Mouse (Mus musculus) spleen, postnatal 36 days (tissue): ENCODE measurements around the gene Ctsa.
"Not testable (repeated sequence)": the region's sequence is repeated elsewhere in the genome, so short reads cannot be mapped to it uniquely, and the experiment has no call there.

ENCODE experiments used
- DNase-seq, 2 experiments: peaks; one replicate each; pipeline ENCODE4 v3.0.0; 2022; ENCODE audit warnings: low spot score in 2 of 2, mixed read lengths in 1 of 2

The Ctsa gene

DNA sequence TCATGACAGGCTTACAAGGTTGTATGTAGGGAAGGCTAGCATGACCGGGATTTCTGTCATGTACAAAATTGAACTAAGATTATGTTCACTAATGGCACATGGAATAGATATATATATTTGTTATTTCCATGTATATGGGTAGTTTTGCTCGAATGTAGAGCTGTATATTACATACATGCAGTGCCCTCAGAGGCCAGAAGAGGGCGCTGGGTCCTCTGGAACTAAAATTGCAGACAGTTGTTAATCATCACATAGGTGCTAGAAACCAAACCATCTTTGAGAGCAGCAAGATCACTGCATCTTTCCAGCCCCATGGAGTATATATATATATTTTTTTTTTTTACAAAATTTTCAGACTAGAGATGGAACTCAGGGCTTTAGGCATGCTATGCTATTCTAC is 13.1 kb downstream of the Ctsa start:
- no peak for DNase-seq

- peak in 1 of 2 experiments; percentile 36 for DNase-seq
Observed at GRCm38 (mm10) chr2:164850061-164850460, 17.4 kb downstream of the Ctsa start.

DNA sequence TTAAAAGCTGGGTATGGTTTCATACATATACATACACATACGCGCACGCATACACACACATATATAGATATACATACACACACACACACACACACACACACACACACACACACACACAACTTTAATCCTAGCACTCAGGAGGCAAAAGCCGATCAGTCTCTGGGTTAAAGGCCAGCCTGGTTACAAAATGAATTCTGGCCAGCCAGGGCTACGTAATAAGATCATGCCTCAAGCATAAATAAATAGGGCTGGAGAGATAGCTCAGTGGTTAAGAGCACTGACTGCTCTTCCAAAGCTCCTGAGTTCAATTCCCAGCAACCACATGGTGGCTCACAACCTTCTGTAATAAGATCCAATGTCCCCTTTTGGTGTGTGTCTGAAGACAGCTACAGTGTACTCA is 22.9 kb downstream of the Ctsa start:
- DNase-seq: not testable (repeated sequence)

DNA sequence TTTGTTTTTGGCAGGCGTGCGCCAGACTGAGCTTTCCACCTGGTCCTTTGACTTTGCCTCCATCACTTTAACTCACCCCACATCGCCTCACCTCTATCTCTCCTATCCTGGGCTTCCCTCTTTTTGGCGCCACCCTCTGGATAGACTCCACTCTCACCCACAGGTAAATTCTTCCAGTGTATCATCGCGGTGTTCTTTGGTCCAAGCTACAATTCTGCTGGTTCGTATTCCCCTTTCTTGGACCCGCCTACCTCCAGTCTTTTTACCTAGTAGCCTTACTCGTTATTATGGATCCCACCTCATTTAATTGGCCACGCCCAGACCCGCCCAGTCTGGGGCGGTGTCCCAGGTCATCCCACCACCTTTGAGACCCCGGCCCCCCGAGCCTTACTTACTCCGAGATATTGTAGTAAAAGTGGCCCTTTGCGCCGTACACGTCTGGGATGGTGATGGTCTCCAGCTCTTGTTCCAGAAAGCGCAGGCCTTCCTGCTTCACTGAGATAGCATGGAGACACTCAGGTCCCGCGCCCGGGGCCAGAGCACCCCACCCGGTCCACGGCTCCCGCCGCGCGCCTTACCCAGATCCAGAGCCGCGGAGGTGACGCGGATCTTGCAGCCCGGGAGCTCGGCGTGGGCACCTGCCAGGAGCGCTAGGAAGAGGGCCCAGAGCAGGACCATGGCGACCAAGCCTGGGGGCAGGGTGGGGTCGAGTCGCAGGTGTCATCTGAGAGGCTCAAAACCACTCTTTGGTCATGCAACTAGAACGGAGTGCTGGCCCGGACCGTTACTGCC is 23.8 kb downstream of the Ctsa start:
- no peak for DNase-seq

GRCm38 (mm10) chr2:164857101-164857821 is 24.6 kb downstream of the Ctsa start, which contains the start of gene Pltp:
Pltp (minus strand) TSS chr2:164857711.
- DNase-seq: peak; percentile 43 to 44

DNA sequence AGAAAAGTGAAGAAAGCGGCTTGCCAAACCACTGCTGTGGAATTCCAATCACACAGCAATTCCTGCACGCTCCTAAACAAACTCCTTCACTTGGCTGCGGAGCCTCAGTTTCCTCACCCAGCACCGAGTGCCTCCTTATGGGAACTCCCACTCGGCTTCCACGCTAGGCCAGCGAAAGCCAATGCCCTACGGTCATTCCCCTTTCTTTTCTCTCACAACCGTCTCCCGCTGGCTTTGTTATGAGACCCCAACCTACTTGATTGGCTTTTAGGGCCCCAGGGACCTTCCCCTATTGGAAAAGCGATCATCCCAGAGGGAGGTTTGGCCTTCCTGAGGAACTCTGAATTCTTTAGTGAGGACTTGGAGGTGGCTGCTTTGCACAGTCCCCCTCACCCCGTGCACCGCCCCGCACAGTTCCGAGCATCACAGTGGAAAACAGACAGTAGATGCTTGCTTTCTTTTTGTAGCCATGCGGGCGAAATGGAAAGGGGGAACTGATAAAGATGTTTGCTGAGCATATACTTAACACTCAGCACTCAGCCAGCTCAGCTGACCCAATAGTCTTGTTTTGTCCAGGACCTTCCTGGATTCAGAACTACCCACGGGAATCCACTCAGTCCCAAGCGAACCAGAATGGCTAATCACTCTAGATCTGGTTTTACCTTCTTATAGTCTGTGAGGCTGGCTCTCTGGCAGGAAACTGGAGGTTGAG is 25.3 kb downstream of the Ctsa start:
- no peak for DNase-seq

GRCm38 (mm10) chr2:164859155-164859554 is 26.5 kb downstream of the Ctsa start:
- no peak for DNase-seq

DNA sequence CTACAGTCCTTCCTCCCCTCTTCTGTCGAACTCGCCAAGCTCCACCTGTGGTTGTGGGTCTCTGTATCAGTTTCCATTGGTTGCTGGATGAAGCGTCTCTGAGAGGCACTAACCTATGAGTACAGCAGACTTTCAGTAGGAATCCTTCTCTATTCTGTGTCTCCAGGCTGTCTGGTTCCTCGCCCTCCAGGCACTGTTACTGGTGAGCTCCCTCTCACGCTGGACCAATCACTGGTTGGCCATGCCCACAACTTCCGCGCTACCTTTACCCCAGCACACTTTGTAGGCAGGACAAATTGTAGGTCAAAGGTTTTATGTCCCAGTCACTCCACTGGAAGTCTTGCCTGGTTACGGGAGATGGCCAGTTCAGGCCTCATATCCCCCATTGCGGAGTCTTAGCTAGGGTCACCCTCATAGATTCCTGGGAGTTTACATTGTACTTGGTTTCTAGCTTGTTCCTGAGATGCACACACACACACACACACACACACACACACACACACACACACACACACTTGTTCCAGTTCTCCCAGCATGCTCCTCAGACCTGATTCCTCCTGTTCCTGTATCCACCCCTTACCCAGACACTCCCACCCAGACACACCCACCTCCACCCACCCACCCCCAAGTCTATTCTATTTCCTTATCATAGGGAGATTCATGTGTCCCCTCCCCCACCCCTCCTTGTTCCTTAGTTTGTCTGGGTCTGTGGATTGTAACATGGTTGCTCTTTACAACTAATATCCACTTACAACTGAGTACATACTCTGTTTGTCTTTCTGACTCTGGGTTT is 27.2 kb downstream of the Ctsa start:
- DNase-seq: no peak

- no peak for DNase-seq
Observed at GRCm38 (mm10) chr2:164861094-164861493, 28.4 kb downstream of the Ctsa start.

GRCm38 (mm10) chr2:164862179-164862861 is 29.6 kb downstream of the Ctsa start:
- peak; percentile 17 to 50 for DNase-seq

GRCm38 (mm10) chr2:164863411-164863810 is 30.7 kb downstream of the Ctsa start:
- DNase-seq: not testable (repeated sequence)

DNA sequence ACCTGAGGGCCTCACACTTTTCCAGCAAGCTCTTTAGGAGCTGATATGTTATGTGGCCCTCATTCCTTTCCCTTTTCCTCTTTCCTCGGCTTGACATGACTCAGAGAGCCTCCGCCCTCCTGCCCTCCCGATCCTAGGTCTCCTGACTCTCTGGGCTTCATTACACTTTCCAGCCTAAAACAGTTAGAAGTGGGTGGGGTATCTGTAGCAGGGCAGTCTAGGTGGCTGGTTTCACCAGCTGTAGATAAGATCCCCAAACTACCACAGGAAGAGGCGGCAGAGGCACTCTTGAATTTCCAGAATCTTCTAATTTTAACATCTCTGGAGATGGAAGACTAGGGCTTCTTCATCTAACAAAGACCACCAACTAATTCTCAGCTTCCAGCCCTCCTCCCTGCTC is 31.9 kb downstream of the Ctsa start:
- no peak for DNase-seq

DNA sequence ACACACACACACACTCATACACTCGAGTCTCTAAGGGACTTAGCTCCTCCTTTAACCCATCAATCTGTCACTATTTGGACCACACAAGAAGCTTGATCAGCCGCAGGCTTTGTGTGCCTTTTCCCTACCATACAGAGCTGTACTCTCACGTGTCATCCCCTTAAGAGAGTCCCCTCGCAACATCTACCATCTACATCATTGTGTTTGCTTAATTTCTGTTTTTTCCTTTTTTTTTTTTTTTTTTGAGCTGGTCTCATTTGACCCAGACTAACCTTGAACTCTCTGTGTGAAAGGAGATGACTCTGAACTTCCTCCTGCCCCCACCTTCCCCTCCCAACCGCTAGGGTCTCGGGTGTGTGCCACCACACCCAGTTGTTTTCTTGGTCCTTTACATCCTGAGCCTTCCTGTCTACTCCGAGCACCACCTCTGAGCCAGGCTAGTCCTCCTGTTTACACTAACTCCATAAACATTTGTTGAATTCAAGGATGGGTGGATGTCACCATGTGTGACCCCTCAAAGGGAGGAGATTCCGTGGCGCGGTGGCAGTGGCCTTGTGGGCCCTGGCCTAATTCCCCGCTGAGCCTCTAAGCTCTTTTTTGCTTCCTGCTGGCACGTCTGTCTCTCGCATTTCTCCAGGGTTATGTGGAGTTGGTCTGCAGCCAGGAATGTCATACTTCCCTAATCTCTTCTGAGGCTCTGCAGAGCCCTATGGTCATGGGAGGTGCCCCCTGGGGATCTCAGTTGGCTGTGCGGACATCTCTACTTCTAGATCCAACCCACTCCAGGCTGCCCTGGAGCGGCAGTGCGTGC is 34.3 kb downstream of the Ctsa start:
- peak; percentile 65 to 71 for DNase-seq

DNA sequence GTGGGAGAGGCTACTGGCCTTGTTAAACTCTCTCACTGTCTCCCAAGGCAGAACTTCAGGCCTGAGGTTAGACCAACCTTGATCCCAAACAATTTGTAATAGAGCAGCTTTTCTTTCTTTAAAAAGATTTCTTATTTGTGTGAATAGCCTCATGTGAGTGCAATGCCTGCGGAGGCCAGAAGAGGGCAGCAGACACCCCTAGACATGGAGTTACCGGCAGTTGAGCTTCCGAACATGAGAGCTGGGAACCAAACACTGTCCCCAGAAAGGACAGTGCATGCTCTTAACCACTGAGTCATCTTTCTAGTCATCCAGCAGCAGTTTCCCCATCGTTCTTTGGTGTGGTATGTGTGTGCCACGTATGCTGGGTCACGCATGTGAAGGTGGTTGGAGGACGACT is 34.9 kb downstream of the Ctsa start:
- no peak for DNase-seq

- peak; percentile 83 to 84 for DNase-seq
Observed at GRCm38 (mm10) chr2:164868491-164868890, 35.8 kb downstream of the Ctsa start.

- no peak for DNase-seq
Observed at GRCm38 (mm10) chr2:164871602-164872303, 39.1 kb downstream of the Ctsa start.

GRCm38 (mm10) chr2:164873621-164874020 is 40.9 kb downstream of the Ctsa start:
- no peak for DNase-seq

GRCm38 (mm10) chr2:164874239-164874769 is 41.6 kb downstream of the Ctsa start:
- no peak for DNase-seq

DNA sequence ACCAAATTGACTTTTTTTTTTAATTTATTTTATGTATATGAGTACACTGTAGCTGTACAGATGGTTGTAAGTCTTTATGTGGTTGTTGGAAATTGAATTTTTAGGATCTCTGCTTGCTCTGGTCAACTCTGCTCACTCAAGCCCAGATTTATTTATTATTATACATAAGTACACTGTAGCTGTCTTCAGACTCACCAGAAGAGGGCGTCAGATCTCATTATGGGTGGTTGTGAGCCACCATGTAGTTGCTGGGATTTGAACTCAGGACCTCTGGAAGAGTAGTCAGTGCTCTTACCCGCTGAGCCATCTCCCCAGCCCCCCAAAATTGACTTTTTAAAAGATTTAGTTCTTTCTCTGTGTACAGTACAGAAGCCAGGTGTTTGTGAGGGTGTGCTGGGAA is 43.0 kb downstream of the Ctsa start:
- not testable (repeated sequence) for DNase-seq
